Mouse (Mus musculus) granulocyte monocyte progenitor cell, adult 5-6 weeks (primary cell): Measurements from ENCODE around the gene Cinp. TPM values are rescaled to one million over a fixed set of nuclear protein-coding genes. Genes with fewer than 3 reads are reported as not detected.
A peak's percentile ranks its signal among the peaks of the same experiment; 100 is the strongest.

Experiments
- ATAC-seq: replicated peaks from 2 replicates; pipeline ENCODE4 v1.8.0; 2016; ENCODE audit warnings: mild to moderate bottlenecking, moderate TSS enrichment, inconsistent platforms; ENCODE audit not compliant: poor library complexity, severe bottlenecking
- total RNA-seq, 2 experiments: library from RNA; stranded (forward) in 1 of 2; stranded (reverse) in 1 of 2; fragments of 200-712, 200-1000 nt in 1 of 2; fragments of >200 nt in 1 of 2; fragmentation: Nextera tagmentation in 1 of 2; gene quantifications; 2 replicates each; pipeline ENCODE4 v1.2.3; 2014 to 2017

Gene Cinp
- total RNA-seq, 2 experiments from 2014 or later = 53.0 to 80.7 TPM

- ATAC-seq = peak; percentile 75
Measured at GRCm38 (mm10) chr12:110837192-110837841, 51.6 kb downstream of the Cinp start.

GRCm38 (mm10) chr12:110836729-110837128 lies 52.2 kb downstream of the Cinp start:
- ATAC-seq = no peak

DNA sequence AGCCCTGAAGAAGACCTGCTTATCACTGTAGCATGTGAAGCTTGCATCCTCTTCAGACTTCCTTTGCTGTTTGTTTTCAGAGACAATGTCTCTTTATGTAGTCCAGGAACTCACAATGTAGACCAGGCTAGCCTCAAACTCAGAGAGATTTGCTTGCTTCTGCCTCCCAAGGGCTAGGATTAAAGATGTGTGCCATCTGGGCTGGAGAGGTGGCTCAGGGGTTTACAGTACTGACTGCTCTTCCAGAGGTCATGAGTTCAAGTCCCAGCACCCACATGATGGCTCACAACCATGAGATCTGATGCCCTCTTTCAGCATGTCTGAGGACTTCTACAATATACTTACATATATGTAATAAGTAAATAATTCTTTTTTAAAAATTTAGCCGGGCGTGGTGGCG lies 53.8 kb downstream of the Cinp start:
- no peak for ATAC-seq

DNA sequence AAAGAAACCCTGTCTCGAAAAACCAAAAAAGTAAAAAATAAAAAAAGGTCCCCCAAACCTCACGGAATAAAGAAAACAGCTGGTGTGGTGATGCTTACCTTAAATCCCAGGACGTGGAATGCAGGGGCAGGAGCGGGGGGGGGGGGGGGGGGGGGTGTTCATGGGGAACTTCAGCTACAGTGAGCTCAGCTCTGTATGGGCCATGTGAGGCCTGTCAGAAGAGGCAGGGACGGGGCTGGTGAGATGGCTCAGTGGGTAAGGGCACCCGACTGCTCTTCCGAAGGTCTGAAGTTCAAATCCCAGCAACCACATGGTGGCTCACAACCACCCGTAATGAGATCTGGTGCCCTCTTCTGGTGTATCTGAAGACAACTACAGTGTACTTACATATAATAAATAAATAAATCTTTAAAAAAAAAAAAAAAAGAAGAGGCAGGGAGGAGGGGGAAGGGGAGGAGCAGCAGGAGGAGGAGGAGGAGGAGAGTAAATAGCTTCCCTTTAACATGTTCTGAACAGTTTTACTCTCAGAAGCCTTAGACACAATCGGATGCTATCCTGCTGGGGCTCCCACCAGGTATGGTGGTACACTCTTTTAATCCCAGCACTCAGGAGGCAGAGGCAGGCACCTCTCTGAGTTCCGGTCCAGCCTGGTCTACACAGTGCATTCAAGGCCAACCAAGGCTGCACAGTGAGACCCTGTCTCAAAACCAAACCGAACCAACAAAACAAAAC lies 58.5 kb downstream of the Cinp start:
- no peak for ATAC-seq

- no peak for ATAC-seq
Measured at GRCm38 (mm10) chr12:110828908-110829307, 60.0 kb downstream of the Cinp start.

Other genes with a start within 250 kb of the Cinp start
- not detected in 2 replicates for gene 1700001K19Rik, start 206.5 kb downstream of the Cinp start, total RNA-seq (2014; fragmentation: Nextera tagmentation)
- gene 1700001K19Rik, start 206.5 kb downstream of the Cinp start, total RNA-seq (2017) = not detected in 2 replicates
- gene Hsp90aa1, start 186.4 kb downstream of the Cinp start, total RNA-seq (2014; fragmentation: Nextera tagmentation) = 686 and 764 TPM in 2 replicates
- 1,405 and 1,810 TPM in 2 replicates for gene Hsp90aa1, start 186.4 kb downstream of the Cinp start, total RNA-seq (2017)
- 19.4 and 25.9 TPM in 2 replicates for gene Wdr20, start 151.2 kb downstream of the Cinp start, total RNA-seq (2014; fragmentation: Nextera tagmentation)
- 25.4 and 35.3 TPM in 2 replicates for gene Wdr20, start 151.2 kb downstream of the Cinp start, total RNA-seq (2017)
- 1.5 TPM in 2 replicates for gene Mok, start 48.2 kb downstream of the Cinp start, total RNA-seq (2014; fragmentation: Nextera tagmentation)
- 2.6 and 2.9 TPM in 2 replicates for gene Mok, start 48.2 kb downstream of the Cinp start, total RNA-seq (2017)
- 6.4 and 8.4 TPM in 2 replicates for gene Zfp839, start 38.9 kb downstream of the Cinp start, total RNA-seq (2014; fragmentation: Nextera tagmentation)
- gene Zfp839, start 38.9 kb downstream of the Cinp start, total RNA-seq (2017) = 4.7 and 6.6 TPM in 2 replicates
- 6.6 and 8.5 TPM in 2 replicates for gene Tecpr2, start 119 bp upstream of the Cinp start, total RNA-seq (2014; fragmentation: Nextera tagmentation)
- gene Tecpr2, start 119 bp upstream of the Cinp start, total RNA-seq (2017) = 5.0 and 5.1 TPM in 2 replicates
- 0.17 and 2.4 TPM in 2 replicates for gene Ankrd9, start 89.9 kb upstream of the Cinp start, total RNA-seq (2014; fragmentation: Nextera tagmentation)
- 1.7 and 7.3 TPM in 2 replicates for gene Ankrd9, start 89.9 kb upstream of the Cinp start, total RNA-seq (2017)
- gene Rcor1, start 150.2 kb upstream of the Cinp start, total RNA-seq (2014; fragmentation: Nextera tagmentation) = 36.3 and 44.3 TPM in 2 replicates
- gene Rcor1, start 150.2 kb upstream of the Cinp start, total RNA-seq (2017) = 29.1 and 31.7 TPM in 2 replicates